Mouse (Mus musculus): ENCODE data around the gene Hist1h2an.
"Not testable (repeated sequence)": the region's sequence is repeated elsewhere in the genome, so short reads cannot be mapped to it uniquely, and the experiment has no call there.

Hist1h2an gene

DNA sequence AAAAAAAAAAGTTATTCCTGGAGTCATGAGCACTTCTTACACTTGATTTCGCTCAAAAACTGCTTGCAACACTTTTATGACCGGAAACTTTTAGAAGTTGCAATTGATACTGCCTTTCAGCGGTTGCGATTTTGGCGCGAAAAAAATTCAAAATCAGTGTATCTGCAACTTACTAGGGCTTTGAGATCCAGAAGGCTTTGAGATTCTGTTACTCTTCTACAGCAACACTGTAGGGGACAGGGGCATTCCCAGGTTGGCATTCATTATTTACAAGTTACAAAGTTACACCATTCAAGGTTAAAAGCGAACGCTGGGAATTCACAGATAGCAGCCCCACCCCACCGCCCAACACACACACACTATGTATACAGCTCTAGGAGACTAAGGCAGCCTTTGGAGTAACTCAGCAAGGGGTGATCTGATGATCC lies 3.3 kb downstream of the Hist1h2an start:
- intact Hi-C loops (cut with DNase I), result no loop called here

DNA sequence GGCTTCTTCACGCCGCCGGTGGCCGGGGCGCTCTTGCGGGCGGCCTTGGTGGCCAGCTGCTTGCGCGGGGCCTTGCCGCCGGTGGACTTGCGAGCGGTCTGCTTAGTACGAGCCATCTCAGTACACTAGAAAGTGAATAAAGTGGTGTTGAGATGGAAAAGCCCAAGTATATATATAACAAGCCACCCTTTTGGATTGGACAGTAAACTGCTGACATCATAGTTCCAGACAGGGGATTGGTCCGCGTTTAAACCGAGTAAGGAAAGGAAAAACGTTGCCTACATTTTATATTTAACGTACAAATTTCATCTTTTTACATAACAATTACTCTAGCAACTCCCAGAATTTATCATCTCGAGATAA lies 3.8 kb downstream of the Hist1h2an start, which contains the start of gene Hist1h3i:
Hist1h3i (minus strand) TSS at position 116 of the 363 bp plus-strand sequence.
- intact Hi-C loops (cut with DNase I), result no loop called here

DNA sequence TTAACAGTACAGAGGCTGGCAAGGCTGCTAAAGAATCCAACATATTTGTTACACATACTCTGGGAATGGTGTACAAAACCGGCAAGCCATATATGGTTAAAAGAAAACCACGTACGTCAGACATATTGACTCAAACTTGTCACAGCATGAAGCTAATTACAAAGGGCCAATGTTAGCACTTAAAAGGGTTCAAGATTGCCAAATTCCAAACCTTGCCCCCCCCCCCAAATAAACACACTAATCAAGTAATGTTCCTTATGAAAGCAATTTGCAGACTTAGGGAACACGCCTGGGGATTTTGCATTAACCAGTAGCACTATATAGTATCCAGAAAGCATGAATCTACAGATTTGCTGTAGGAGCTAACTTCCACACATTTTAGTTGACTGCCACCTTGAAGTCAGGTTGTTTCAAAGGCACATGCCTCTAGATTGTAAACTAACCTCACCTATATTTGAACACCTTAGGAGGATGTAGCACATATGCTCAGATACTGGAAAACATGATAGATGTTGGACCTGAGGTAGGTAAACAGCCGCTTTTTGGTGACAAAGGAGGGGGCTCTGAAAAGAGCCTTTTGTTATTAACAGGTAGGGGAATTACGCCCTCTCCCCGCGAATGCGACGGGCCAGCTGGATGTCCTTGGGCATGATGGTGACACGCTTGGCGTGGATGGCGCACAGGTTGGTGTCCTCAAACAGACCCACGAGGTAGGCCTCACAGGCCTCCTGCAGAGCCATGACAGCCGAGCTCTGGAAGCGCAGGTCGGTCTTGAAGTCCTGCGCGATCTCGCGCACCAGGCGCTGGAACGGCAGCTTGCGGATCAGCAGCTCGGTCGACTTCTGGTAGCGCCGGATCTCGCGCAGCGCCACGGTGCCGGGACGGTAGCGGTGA lies 4.4 kb downstream of the Hist1h2an start:
- intact Hi-C loops (cut with DNase I), result not testable (repeated sequence)

DNA sequence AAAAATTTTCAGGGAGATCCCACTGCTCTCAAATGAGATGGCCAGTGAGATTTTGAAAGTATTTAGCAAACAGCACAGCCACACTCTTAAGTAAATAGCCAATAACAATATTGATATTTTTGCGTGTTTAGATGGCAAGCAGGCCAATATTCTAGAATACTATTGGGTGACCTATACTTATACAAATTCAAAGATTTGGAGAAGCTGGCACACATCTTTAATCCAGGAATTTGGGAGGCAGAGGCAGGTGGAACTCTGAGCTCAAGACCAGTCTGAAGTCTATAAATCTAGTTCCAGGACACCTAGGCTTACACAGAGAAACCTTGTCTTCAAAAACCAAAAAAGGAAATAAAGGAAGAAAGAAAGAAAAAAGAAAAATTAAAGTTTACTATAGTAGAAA lies 5.4 kb downstream of the Hist1h2an start:
- intact Hi-C loops (cut with DNase I), result no loop called here

DNA sequence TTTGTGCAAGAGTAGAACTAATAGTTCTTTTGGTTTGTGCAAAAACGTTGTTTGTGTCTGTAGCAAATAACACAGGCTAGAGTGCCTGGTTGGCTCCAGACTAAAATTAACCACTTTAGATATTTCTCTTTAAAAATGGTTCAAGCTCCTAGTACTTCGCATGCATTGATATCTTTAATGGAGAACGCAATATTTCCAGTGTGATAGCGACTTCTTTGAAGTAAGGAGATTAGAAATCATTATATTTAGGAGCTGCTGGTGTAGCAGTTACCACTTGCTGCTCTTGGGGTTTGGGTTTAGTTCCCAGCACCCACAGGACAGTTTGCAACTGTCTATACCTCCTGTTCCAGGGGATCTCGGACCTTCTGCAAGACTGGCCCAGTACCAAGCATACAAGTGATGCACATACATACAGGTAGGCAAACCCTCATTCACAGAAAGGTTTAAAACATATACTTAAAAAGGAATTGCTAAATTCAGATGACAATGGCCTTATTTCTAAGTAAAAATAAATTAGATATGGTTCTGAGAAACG lies 5.9 kb downstream of the Hist1h2an start:
- intact Hi-C loops (cut with DNase I), result no loop called here

DNA sequence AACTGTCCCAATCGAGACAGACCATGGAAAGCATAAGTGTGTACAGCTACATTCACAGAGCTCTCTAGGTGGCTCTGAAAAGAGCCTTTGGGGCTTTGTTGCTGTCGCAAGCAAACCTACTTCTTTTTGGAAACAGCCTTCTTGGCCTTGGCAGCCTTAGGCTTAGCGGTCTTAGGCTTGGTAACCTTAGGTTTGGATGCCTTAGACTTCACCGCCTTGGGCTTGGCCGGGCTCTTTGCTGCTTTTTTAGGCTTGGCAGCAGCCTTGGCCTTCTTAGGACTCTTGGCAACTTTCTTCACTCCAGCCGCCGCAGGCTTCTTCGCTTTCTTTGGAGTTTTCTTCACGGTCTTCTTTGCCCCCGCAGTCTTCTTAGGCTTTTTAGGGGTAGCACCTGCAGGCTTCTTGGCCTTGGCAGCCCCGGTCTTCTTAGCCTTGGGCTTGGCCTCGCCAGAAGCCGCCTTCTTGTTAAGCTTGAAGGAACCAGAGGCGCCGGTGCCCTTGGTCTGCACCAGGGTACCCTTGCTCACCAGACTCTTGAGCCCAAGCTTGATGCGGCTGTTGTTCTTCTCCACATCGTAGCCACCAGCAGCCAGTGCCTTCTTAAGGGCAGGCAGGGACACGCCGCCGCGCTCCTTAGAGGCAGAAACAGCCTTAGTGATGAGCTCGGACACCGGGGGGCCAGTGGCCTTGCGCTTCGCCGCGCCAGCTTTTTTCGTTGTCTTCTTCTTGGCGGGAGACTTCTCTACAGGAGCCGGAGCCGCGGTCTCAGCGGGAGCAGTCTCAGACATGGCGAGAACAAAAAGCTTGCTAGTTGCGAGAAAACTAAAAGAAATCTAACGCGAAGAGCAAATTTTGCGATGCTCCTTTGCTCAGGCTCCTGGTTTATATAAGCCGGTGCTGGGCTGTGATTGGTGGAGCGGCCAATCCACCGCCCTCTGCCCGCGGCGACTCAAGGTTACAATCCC lies 7.0 kb downstream of the Hist1h2an start, which contains the start of gene Hist1h1b:
Hist1h1b (minus strand) TSS at position 859 of the 965 bp plus-strand sequence.
- intact Hi-C loops (cut with DNase I), result no loop called here

DNA sequence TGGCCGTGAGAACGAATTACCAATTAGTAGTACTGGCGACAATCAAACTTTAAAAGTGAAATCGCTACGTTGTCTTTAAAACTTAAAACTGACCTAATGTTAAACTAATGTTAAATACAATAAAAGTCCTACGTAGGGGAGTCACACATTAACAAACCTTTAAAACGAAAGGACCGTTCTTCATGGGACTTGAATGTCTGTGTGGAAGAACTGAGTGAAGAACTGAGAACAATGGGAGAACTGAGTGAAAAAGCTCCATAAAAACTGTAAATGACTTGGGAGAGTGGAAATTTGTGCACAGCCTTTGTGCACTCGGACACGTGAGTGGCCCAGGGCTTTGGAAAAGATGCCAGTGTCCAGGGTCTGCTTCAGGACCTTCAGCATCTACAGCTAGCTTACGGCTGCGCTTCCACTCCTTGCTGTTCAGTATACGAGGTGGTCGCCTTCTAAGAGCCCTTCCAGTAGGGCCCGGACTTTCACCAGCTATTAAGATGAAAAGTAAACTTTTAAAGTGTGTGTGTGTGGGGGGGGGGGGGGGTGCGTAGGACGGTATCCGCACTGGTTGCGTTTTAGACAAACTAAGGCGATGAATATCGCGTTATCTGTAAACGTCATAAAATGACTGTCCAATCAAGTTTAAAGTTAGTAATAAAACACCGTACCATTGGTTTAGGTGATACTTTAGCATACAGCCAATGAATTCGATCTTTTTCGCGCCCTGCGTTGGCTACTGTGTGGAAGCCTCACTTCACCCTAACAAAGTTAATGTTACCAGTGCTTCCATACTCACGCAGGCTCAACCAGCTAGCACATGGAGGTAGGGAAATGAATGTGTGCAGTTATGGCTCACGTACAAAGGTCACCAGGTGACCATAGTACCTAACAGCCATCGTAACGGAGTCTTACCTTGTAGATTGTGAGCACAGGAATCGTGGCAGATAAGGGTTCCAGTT lies 7.9 kb downstream of the Hist1h2an start:
- intact Hi-C loops (cut with DNase I), result no loop called here

DNA sequence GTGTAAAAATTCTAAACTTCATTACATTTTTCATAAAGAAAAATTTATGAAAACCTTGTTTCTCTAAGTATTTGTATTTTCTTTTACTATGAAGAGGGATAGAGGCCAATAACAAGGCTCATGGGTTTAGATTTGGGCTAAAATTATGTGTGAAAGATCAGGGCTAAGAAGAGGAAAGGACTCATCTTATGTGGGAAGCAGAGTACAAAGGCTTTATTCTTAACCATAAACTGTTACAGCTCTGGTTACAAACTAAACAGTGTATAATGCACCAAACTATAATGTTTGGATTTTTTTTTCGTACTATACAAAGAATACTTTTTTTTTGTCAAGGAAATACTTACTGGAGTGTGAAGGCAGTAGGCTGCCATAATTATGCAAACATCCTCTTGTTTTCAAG lies 31.3 kb downstream of the Hist1h2an start:
- intact Hi-C loops (cut with DNase I), result no loop called here

DNA sequence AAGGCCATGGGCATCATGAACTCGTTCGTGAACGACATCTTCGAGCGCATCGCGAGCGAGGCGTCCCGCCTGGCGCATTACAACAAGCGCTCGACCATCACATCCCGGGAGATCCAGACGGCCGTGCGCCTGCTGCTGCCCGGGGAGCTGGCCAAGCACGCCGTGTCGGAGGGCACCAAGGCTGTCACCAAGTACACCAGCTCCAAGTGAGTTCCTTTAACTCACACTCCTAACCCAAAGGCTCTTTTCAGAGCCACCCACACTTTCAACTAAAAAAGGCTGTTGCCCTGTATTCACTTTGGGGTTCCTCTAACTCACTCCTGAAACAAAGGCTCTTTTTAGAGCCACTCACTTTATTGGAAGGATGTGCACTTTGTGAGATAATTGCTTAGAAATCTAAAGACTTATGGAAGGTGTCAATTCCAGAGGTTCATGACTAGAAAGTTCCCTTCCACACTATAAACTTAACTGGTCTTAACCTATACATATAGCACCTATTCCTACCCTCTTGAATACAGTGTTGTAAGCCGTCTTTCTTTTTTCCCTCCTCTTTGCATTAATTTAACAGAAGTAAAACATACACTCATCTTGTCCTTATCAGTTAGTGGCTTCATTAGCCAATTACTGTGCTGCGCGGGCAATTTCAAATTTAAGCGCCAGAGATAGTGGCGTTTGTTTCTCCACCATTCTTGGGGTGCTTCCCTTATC lies 32.6 kb downstream of the Hist1h2an start:
- intact Hi-C loops (cut with DNase I), result not testable (repeated sequence)

DNA sequence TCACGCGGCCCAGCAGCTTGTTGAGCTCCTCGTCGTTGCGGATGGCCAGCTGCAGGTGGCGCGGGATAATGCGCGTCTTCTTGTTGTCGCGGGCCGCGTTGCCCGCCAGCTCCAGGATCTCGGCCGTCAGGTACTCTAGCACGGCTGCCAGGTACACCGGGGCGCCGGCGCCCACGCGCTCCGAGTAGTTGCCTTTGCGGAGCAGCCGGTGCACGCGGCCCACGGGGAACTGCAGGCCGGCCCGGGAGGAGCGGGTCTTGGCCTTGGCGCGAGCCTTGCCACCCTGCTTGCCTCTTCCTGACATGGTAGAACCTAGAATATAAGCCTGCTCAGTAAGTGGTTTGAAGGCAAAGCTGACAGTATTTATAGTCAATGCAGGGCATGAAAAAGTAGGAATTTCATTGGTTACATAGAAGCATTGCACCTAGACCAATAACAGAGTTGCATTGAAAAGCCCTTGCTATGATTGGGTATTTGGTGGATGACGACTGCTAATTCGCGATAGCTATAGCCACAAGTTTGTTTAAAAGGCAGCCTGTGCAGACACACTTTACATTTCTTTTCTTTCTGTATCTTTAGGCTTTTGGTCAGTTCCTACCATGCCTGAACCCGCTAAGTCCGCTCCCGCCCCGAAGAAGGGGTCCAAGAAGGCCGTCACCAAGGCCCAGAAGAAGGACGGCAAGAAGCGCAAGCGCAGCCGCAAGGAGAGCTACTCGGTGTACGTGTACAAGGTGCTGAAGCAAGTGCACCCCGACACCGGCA lies 33.3 kb downstream of the Hist1h2an start, which contains the start of the genes Hist1h2ak and Hist1h2bn:
Hist1h2ak (minus strand) TSS at position 304 of the 762 bp plus-strand sequence.
Hist1h2bn (plus strand) TSS at position 600 of the 762 bp plus-strand sequence.
- intact Hi-C loops (cut with DNase I), result not testable (repeated sequence)

DNA sequence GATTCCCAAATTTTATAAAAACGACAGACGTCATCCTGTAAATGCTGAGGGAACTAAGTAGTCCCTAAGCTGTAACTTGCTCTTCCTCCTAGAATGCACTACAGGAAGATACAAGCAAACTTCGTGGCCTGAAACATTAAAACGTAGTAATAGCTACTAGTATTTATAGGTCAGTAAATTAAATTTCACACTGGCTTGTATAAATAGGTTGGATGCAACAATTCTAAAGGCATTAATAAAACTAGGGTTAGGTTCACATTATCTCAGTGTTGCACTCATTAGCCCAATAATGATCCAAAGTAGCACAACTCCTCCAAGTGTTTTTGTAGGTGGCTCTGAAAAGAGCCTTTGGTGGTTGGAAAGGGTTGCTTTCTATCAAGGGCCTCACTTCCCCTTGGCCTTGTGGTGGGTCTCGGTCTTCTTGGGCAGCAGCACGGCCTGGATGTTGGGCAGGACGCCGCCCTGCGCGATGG lies 33.9 kb downstream of the Hist1h2an start:
- intact Hi-C loops (cut with DNase I), result no loop called here

DNA sequence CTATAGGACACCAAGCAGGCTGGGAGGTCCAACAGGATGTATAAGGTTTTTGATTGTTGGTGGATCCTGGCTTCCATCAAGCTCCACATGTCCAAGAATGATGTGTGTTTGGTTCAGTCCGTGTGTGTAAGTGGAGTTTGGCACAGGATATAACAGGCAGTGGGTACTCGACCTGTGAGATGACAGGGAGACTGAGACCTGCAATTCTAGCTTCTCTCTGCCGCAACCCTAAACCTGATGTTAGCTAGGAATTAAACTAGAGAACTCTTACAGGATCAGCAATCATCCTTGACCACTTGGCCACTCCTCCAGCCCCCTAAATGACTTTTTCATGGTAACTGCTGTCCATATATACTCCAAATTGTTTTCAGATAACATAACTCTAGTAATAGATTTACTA lies 34.7 kb downstream of the Hist1h2an start:
- intact Hi-C loops (cut with DNase I), result no loop called here

DNA sequence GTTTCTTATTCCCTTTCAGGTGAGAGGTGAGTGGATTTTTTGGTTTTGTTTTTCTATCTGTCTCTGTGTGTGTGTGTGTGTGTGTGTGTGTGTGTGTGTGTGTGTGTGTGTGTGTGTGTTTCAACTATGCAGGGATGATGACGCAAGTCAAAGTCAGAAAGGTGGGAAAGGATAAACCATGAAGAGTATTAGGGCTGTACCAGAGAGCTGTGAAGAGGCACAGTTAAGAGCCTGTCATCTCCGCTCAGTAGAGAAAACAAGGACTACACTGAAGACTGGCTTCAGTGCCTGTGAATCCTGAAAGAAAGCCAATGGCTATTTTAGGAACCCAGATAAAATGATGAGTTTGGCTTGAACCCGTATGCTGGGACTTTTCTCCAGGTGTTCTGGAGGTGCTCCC lies 35.2 kb downstream of the Hist1h2an start:
- intact Hi-C loops (cut with DNase I), result no loop called here

DNA sequence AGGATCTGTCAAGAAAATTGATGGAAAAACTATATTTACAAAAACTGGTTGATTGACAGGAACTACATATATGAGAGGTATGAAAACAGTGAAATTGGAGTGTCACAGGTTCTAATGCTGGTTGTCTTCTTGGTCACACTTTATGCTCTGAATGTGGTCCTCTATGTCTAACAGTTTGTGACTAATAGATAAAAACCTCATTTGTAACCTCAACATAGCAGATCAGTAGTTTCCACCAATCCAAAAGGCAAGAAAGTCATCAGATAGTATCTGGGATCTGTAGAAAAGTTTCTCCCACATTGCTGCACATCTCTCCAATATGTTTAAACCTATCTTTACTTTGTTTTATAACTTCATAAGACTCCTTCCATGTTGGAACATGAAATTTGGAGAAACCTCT lies 35.6 kb downstream of the Hist1h2an start:
- intact Hi-C loops (cut with DNase I), result no loop called here

DNA sequence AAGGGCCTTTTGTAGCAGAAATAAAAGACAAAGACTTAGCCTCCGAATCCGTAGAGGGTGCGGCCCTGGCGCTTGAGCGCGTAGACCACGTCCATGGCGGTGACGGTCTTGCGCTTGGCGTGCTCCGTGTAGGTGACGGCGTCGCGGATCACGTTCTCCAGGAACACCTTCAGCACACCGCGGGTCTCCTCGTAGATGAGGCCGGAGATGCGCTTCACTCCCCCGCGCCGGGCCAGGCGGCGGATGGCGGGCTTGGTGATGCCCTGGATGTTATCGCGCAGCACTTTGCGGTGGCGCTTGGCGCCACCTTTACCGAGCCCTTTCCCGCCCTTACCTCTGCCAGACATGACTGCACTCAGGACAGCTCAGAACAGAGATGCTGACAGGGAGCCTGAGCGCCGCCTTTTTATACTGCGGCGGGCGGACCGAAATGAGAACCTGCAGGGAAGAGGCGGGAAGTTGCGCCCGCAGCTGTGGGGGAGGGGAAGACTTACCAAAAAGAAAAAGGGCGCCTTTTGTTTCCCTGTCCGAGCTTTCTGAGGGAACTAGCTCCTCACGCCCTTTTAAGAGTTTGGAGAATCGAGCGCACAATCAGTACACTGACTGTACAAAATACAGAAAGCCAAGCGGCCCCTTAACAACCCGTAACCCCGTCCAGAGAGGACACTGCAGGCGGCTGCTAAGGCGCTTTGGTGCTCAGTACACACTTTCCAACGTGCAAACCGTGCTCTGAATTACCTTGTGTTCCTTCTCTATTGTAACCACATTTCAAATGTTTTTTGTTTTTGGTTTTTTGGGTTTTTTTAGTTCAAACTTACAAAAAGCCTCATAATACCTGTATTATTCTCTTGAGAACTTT lies 36.6 kb downstream of the Hist1h2an start, which contains the start of gene Hist1h4k:
Hist1h4k (minus strand) TSS at position 347 of the 859 bp plus-strand sequence.
- intact Hi-C loops (cut with DNase I), result not testable (repeated sequence)

DNA sequence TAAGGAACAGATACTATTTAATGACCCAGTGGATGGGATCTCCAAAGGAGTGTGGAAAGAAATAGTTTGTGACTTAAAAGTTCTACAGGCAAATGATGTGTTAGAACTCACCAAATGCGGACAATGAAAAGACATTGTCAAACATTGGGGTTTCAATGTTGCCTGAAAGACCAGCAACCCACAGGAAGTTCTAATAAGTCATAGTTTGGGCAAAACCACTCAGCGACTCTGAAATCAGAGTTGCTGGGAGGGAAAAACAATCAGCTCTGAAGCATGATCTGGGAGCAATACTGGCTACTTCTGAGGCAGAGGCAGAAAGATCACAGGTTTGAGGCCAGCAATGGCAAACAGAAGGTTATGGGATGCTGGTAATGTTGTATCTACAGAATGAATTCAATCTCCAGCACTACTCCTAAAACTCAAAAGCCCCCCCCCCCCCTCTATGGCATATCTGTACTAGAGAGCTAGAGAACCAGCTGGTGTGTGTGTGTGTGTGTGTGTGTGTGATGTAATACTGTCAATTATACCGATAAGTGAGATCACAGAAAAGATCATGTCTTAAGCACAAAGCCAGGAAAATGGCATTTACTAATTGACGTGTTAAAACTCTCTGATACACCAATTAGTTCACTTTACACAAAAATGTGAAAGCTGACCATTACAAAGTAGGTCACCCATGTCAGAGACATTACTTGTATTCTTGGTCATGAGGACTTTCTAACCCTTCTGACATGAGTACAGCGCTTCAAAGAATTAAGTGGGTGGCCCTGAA lies 37.4 kb downstream of the Hist1h2an start:
- intact Hi-C loops (cut with DNase I), result no loop called here

DNA sequence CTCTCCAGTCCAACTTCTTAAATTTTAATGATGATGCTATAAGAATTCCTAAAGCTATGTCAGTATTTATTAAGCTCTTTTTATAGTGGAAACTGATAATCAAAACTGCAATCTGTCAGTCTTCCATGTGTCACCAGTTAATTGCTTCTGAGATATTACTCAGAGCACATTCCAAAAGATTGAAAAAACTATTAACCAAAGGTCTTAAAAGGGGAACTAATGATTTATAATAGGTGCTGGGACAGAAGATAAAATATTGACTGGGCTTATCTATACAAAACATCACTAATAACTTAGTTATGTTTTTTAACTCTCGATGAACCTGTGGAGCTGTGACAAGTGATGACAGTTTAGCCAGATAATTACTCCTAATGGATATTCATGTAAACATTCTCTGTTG lies 42.0 kb downstream of the Hist1h2an start:
- intact Hi-C loops (cut with DNase I), result no loop called here

Measured in adrenal gland (tissue).